Mouse (Mus musculus): ENCODE measurements around the gene Prune1. TPM values are rescaled to one million over a fixed set of nuclear protein-coding genes. Genes with fewer than 3 reads are reported as not detected.

Gene Prune1
- total and polyA plus RNA-seq, 3 experiments, result 28.5 to 51.8 TPM; not detected in 1

- peak overlapping the region; percentile 95 for H3K27ac ChIP-seq (ENCODE audit: control insufficient read depth, low read depth, low read length)
- peak overlapping the region; percentile 85 for H3K4me3 ChIP-seq (ENCODE audit: control insufficient read depth in 1 of 2, insufficient read depth in 1 of 2, low read depth in 2 of 2, low read length in 2 of 2)
- H3K9ac ChIP-seq (ENCODE audit: control insufficient read depth, low read depth, low read length, poor library complexity, severe bottlenecking), result peak overlapping the region; percentile 89
- peaks cover 68% of the 10 kb centered on the region for H3K79me2 ChIP-seq (ENCODE audit: control insufficient read depth, insufficient read depth, low read length, poor library complexity)
- H3K4me1 ChIP-seq (ENCODE audit: control insufficient read depth in 1 of 2, insufficient read depth in 2 of 2, low read length in 2 of 2), result peaks cover 24 to 48% of the 10 kb centered on the region in 2 experiments
- TF ChIP-seq POLR2A (IDR thresholded peaks at IDR 0.05; ENCODE audit: control insufficient read depth in 1 of 2, insufficient read depth in 1 of 2, low read depth in 1 of 2, low read length in 2 of 2, poor library complexity in 1 of 2) (no peak), POLR2AphosphoS5 (IDR thresholded peaks at IDR 0.05; ENCODE audit: borderline replicate concordance, low read depth, low read length) (peak; percentile 76), ZC3H11A (IDR thresholded peaks at IDR 0.05; ENCODE audit: low read depth, low read length) (no peak), ZKSCAN1 (IDR thresholded peaks at IDR 0.05; ENCODE audit: low read depth, low read length) (no peak)
- peak; percentile 94 for DNase-seq (ENCODE audit: low read depth, low spot score)
- no peaks in the 10 kb centered on the region for H3K27me3 ChIP-seq (ENCODE audit: control insufficient read depth in 1 of 2, insufficient read depth in 2 of 2, low read length in 2 of 2)
- H3K36me3 ChIP-seq (ENCODE audit: control insufficient read depth in 1 of 2, insufficient read depth in 2 of 2, low read length in 2 of 2), result peaks cover 14 to 45% of the 10 kb centered on the region in 2 experiments
- H3K9me3 ChIP-seq (replicated peaks; ENCODE audit: insufficient read depth, low read length), result no peaks in the 10 kb centered on the region
These were observed 33.4 kb upstream of the Prune1 start for GRCm38 (mm10) chr3:95315094-95315843.

- Histone ChIP-seq H3K36me3 (ENCODE audit: control insufficient read depth in 1 of 2, insufficient read depth in 2 of 2, low read length in 2 of 2) (peaks cover 7 to 51% of the 10 kb centered on the region in 2 experiments), H3K4me1 (ENCODE audit: control insufficient read depth in 1 of 2, insufficient read depth in 2 of 2, low read length in 2 of 2) (peaks cover 25 to 52% of the 10 kb centered on the region in 2 experiments), H3K9ac (ENCODE audit: control insufficient read depth, low read depth, low read length, poor library complexity, severe bottlenecking) (peak within 1 kb of the TSS; percentile 89), H3K79me2 (ENCODE audit: control insufficient read depth, insufficient read depth, low read length, poor library complexity) (peaks cover 61% of the 10 kb centered on the region), H3K27ac (ENCODE audit: control insufficient read depth, low read depth, low read length) (peak within 1 kb of the TSS; percentile 95), H3K4me3 (ENCODE audit: control insufficient read depth in 1 of 2, insufficient read depth in 1 of 2, low read depth in 2 of 2, low read length in 2 of 2) (peak within 1 kb of the TSS; percentile 85), H3K27me3 (ENCODE audit: control insufficient read depth in 1 of 2, insufficient read depth in 2 of 2, low read length in 2 of 2) (no peaks in the 10 kb centered on the region), H3K9me3 (replicated peaks; ENCODE audit: insufficient read depth, low read length) (no peaks in the 10 kb centered on the region)
- peak; percentile 85 for DNase-seq (ENCODE audit: low read depth, low spot score)
- TF ChIP-seq ZKSCAN1 (IDR thresholded peaks at IDR 0.05; ENCODE audit: low read depth, low read length) (no peak), ELF1 (IDR thresholded peaks at IDR 0.05; ENCODE audit: low read depth, low read length) (no peak), SIN3A (IDR thresholded peaks at IDR 0.05; ENCODE audit: low read length) (no peak), TAL1 (IDR thresholded peaks at IDR 0.05; ENCODE audit: low read length) (peak; percentile 65), HCFC1 (IDR thresholded peaks at IDR 0.05; ENCODE audit: low read depth, low read length) (no peak), USF1 (IDR thresholded peaks at IDR 0.05; ENCODE audit: low read depth, low read length) (no peak), GATA1 (IDR thresholded peaks at IDR 0.05; ENCODE audit: low read depth, low read length) (no peak), ETS1 (IDR thresholded peaks at IDR 0.05; ENCODE audit: low read depth, low read length) (no peak), TCF12 (IDR thresholded peaks at IDR 0.05; ENCODE audit: low read depth, low read length) (no peak)
These were observed 32.7 kb upstream of the Prune1 start, which contains the start of gene Cers2 for GRCm38 (mm10) chr3:95314486-95315093. Gene Cers2, plus strand, starts transcription at chr3:95314791.

- H3K9me3 ChIP-seq (replicated peaks; ENCODE audit: insufficient read depth, low read length), result no peaks in the 10 kb centered on the region
- H3K27ac ChIP-seq (ENCODE audit: control insufficient read depth, low read depth, low read length), result peak overlapping the region; percentile 95
- H3K4me3 ChIP-seq (ENCODE audit: control insufficient read depth in 1 of 2, insufficient read depth in 1 of 2, low read depth in 2 of 2, low read length in 2 of 2), result peak overlapping the region; percentile 85
- H3K9ac ChIP-seq (ENCODE audit: control insufficient read depth, low read depth, low read length, poor library complexity, severe bottlenecking), result peak overlapping the region; percentile 89
- H3K36me3 ChIP-seq (ENCODE audit: control insufficient read depth in 1 of 2, insufficient read depth in 2 of 2, low read length in 2 of 2), result peaks cover 3 to 46% of the 10 kb centered on the region in 2 experiments
- peaks cover 23 to 50% of the 10 kb centered on the region in 2 experiments for H3K4me1 ChIP-seq (ENCODE audit: control insufficient read depth in 1 of 2, insufficient read depth in 2 of 2, low read length in 2 of 2)
- no peak for DNase-seq (ENCODE audit: low read depth, low spot score)
- no peaks in the 10 kb centered on the region for H3K27me3 ChIP-seq (ENCODE audit: control insufficient read depth in 1 of 2, insufficient read depth in 2 of 2, low read length in 2 of 2)
- H3K79me2 ChIP-seq (ENCODE audit: control insufficient read depth, insufficient read depth, low read length, poor library complexity), result peaks cover 58% of the 10 kb centered on the region
- no peak; the same call in 1 of the 2 replicates for TF ChIP-seq POLR2AphosphoS5 (IDR thresholded peaks at IDR 0.05; ENCODE audit: borderline replicate concordance, low read depth, low read length)
- no peak for TF ChIP-seq NRF1 (IDR thresholded peaks at IDR 0.05; ENCODE audit: insufficient read depth, low read depth, low read length, poor library complexity, severe bottlenecking)
- TF ChIP-seq TCF12 (IDR thresholded peaks at IDR 0.05; ENCODE audit: low read depth, low read length), result no peak
- no peak for TF ChIP-seq JUND (IDR thresholded peaks at IDR 0.05; ENCODE audit: low read depth, low read length)
- no peak for TF ChIP-seq CTCF (IDR thresholded peaks at IDR 0.05 in 2 of 3, conservative IDR thresholded peaks at IDR 0.05 in 1 of 3; ENCODE audit: control insufficient read depth in 1 of 3, insufficient read depth in 1 of 3, low read depth in 2 of 3, low read length in 3 of 3, poor library complexity in 1 of 3, severe bottlenecking in 1 of 3)
- no peak for TF ChIP-seq SIN3A (IDR thresholded peaks at IDR 0.05; ENCODE audit: low read length)
- no peak for TF ChIP-seq ZMIZ1 (IDR thresholded peaks at IDR 0.05; ENCODE audit: low read depth, low read length)
- TF ChIP-seq MEF2A (IDR thresholded peaks at IDR 0.05; ENCODE audit: extremely low read depth, insufficient replicate concordance, low read depth, low read length, poor library complexity, severe bottlenecking), result no peak
- no peak for TF ChIP-seq GABPA (IDR thresholded peaks at IDR 0.05; ENCODE audit: low read depth, low read length)
- no peak for TF ChIP-seq ETS1 (IDR thresholded peaks at IDR 0.05; ENCODE audit: low read depth, low read length)
- no peak for TF ChIP-seq USF2 (IDR thresholded peaks at IDR 0.05; ENCODE audit: borderline replicate concordance in 1 of 2, insufficient read depth in 1 of 2, low read depth in 1 of 2, low read length in 2 of 2)
- no peak for TF ChIP-seq MAFK (IDR thresholded peaks at IDR 0.05; ENCODE audit: borderline replicate concordance, low read depth, low read length)
- no peak for TF ChIP-seq ZNF384 (IDR thresholded peaks at IDR 0.05; ENCODE audit: low read depth, low read length)
- no peak for TF ChIP-seq CHD2 (IDR thresholded peaks at IDR 0.05; ENCODE audit: low read length)
These were observed 32.2 kb upstream of the Prune1 start for GRCm38 (mm10) chr3:95314075-95314474.
